Mouse (Mus musculus) large intestine, adult 2 months (tissue): ENCODE data around the gene Eif5a. TPM values are rescaled to one million over a fixed set of nuclear protein-coding genes. Genes with fewer than 3 reads are reported as not detected.
"Not testable (repeated sequence)": the region's sequence is repeated elsewhere in the genome, so short reads cannot be mapped to it uniquely, and the experiment has no call there.

Experiments used
- DNase-seq: peaks from one replicate; pipeline ENCODE4 v3.0.0-alpha.2; 2012; ENCODE audit warnings: low read depth, low spot score
- WGBS: fragments of 180-500 bp; shearing (Covaris S2); methylation state at CpG from one replicate; pipeline ENCODE4 v1.1.7; 2018; 5-methylcytosine and 5-hydroxymethylcytosine counted together
- polyA plus RNA-seq: library from polyadenylated mRNA; depleted of rRNA; stranded (reverse); fragments of >200 nt; gene quantifications from 2 replicates; pipeline ENCODE4 v1.2.3, GENCODE M21; 2012

The Eif5a gene
- polyA plus RNA-seq, 1 experiment, result 694 TPM

DNA sequence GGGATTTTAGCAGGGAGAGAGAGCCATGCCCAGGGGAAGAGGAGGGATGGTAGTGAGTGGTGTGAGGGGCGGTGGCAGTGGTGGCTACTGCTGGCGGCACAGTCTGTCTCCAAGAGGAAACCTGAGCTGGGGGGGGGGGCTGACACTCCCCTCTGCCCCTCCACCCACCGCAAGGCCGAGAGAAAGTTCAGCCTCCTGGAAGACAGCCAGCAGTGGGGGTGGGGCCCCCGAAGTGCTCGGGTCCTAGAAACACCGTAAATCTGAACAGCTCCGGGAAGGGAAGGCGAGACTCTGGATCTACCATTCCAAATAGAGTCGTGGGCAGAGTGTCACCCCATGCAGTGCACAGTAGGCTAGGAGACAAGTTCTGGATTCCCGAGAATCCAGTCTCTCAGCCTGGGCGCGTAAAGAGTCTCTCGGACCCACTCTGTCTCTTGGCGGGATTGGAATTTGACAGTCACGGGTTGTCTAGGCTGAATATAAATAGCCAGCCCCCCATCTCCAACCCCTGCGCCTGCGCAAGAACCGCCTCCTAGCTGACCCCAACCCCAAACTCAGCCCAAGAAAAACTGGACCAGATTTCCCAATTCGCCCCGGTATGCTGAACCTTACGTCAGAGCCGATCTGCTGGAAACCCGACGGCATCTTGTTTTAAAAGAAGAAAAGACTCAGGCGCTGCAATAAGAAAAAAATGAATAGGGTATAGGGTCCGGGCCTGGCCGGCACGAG lies 25.7 kb upstream of the Eif5a start:
- DNase-seq, result no peak

DNA sequence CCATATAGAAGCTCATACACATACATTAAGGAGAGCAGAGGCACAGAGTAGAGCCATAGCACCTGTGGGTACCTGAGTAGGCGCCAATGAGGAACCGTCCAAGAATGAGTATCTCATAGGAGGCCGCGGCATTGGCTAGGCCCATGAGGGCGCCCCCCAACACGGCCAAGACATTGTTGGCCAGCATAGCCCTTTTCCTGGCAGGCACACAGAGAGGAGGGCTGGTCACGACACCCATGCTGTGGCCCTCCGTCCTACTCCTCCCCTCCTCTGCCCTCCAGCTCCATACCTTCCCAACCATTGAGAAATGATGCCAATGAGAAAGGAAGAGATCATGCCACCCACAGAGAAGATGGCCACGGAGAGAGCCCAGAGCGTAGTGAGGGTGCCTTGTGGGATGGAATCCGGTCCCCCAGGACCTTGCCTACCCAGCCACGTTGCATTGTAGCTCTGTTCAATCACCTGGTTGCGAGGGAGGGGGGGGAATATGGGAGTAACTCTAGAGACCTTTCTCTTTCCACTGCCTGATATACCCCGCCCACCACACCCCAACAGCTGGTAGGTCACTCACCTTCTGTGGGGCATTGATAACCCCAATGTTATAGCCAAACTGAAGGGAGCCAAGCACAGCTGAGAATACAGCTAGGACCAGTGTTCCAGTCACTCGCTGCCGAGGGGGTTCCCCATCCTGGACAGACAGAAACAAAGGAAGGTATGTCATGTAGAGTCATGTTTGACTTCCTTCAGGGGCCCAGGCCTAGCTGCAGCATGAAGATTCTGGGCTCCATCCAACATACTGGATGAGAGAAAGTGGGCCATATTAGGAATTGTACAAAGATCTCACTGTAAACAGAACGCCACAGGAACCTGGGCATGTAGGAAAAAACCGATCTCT lies 24.5 kb upstream of the Eif5a start:
- WGBS, result 81% methylated on average over 18 of the region's 18 CpGs
- no peak for DNase-seq

More for the DNA sequence above, 25.7 kb upstream of the Eif5a start:
- 17% methylated on average over 29 of the region's 29 CpGs for WGBS

DNA sequence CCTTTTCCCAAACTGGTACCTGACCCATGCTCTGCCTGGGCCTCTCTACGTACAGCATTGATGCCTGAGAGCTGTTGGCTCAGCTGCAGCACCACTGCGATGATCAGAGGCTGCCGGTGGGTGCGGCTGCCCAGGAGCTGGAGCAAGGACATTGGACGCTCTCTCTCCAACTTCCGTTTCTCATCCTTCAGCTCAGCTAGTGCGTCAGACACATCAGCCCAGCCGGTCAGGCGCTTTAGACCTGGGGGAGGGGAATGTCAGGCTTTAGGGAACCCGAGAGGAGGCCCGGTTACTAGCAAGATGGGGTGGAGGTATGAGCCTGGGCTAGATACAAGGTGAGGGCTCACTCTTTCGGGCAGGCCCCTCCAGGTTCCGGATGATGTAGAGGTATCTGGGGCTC lies 23.5 kb upstream of the Eif5a start:
- 73% methylated on average over 13 of the region's 13 CpGs for WGBS
- DNase-seq, result no peak

DNA sequence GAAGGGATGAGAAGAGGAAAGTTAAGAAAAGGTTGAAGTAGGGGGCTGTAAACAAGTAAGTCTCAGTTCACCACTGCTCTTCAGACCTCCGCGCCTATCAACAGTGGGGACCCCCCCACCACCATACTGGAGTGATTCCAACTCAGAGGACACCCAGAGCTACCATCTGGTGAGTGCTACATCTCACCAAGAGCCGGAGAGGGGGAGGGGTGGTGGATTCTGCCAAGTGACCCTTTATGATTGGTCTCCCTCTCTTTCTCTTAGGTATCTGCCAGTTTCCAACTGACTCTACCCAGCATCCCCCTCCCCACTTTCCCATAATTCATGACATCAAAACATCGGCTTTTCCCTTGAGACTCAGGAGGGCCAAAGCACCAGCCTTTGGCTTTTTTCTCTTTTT lies 19.2 kb upstream of the Eif5a start:
- no peak for DNase-seq

DNA sequence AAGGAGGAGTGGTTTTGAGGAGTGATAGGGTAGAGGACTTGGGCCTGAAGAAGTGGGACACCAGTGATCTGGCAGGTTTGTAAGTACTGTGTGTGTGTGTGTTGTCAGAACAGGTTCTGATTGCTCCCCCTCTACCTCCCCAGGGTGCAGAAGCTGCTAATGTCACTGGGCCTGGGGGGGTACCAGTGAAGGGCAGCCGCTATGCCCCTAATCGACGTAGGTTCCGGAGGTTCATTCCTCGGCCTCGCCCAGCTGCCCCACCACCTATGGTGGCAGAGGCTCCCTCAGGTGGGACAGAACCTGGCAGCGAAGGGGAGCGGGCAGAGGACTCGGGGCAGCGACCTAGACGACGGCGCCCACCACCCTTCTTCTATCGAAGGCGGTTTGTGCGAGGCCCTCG lies 18.0 kb upstream of the Eif5a start:
- 94% methylated on average over 17 of the region's 17 CpGs for WGBS
- no peak for DNase-seq

More for the DNA sequence above, 19.2 kb upstream of the Eif5a start:
- WGBS, result 91% methylated on average over 4 of the region's 4 CpGs

DNA sequence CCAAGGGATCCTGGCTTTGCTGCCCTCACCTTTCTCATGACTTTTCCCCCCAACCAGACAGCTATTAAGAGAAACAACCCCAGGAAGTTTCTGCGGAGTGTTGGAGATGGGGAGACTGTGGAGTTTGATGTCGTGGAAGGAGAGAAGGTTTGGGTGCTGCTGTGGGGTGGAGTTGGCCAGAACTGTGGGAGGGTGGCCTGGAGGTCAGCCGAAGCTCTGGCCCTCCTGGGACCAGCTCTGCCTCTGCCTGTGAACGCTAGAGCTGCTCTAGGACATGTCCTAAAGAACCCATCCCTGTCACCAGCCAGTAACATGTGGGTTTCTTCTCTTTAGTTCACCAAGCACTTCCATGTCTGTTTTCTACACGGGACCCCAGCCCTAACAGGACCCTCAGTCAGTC lies 17.4 kb upstream of the Eif5a start:
- no peak for DNase-seq
- 67% methylated on average over 5 of the region's 5 CpGs for WGBS

DNA sequence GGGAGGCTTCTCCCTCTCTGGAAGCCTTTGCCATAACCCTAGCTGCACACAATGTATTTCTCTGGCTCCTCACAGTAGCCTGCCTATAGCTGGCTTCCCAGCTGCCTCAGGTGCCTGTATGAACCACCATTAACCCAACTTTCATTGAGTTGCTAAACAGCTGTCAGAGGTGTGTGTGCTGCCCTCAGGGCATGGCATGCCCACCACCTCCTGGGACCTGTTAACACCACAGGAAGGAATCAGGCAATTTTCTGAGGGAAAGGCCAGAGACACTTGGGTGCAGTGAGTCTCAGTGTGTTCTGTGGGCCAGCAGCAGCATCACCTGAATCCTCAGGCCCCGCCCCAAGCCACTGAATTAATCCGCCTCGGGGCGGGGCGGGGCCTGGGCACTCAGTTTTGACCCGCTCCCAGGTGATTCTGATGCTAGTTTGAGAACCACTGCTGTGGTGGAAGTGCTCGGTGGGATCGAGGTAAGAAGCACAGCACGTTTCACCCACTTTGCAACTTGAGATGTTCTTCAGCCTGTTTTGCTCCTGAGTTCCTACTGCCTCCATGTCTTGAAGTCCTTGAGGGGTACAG lies 16.7 kb upstream of the Eif5a start:
- no peak for DNase-seq
- 43% methylated on average over 9 of the region's 9 CpGs for WGBS

DNA sequence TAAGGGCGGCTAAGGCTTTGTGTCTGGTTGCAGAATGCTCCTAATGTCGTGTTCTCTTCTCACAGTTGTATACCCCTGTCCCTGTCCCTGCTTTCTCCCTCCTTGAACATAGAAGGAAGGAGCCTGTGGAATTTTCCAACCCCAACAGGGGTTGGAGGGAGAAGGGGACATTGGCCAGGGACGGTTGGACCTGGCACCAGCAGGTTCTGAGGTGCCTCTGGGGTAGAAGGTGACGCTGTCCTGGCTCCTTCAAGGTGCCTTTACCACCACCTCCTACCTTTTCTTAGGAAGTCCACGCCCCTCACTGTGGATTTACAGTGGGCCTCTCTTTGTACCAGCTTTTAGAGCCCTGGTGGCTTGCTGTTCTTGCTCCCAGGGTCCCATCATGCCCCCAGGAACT lies 16.1 kb upstream of the Eif5a start:
- WGBS, result 59% methylated on average over 5 of the region's 5 CpGs
- DNase-seq, result no peak

DNA sequence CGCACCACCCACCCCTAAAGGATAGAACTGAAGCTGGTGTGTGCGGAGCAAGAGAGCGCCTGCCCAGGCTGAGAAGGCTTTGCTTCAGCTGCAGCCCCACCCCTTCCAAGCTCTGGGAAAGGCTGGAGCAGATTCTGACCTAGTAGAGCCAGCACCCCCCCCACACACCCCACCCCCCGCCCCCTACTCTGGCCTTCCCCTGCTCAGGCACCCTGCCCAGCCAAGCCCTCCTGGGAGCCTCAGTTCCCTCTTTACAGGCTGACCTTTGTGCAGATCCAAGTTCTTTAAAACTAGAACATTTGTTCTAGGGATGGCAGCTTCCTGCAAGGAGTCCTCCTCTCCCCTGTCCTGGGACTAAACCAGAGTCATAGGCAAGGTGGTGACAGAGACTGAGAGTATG lies 15.6 kb upstream of the Eif5a start:
- DNase-seq, result no peak
- 19% methylated on average over 4 of the region's 4 CpGs for WGBS

DNA sequence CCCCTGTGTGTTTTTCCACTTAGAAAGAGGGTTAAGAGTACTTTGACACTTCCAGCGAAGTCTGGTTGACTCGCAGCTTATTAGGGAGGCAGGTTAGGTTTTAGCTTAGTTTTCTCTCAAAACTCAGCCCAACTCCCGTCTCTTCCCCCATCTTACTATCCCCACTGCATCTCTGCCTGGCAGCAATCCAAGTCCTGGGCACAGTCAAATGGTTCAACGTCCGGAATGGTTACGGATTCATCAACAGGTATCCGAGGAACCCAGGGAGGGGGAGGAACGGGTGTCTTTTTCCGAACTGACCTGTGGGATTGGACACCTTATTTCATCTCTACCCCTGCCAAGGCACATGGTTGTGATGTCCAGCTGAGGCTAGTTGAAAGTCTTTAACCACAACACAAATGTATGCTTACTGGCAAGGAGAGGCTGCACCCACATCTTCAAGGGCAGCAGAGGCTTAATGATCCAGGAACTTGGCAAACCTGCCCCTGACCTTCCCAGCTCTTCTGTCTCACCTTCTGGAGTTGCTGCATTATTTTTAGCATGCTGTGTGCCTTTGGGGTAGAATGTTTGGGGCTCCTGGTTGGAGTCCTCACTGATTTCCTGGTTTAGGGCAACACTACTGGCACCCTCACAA lies 15.1 kb upstream of the Eif5a start:
- WGBS, result 12% methylated on average over 9 of the region's 9 CpGs
- no peak for DNase-seq

DNA sequence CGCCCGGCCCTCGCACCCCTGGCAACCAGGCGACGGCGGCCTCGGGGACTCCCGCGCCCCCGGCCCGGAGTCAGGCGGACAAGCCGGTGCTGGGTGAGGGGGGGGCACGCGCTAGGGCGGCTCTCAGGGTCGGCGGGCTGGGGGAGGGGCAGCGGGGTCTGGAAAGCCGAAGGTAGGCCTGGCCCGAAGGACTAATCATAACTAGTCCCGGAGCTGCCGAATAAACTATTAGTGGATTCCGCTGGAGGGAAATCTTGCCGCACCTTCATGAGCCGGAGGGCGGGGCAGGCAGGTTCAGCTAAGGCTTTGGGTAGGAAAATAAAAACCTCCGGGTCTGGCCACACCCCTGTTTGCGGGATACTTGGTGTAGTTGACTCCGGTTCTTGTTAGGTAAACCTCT lies 14.4 kb upstream of the Eif5a start:
- DNase-seq, result no peak
- under 1% methylated on average over 30 of the region's 30 CpGs for whole genome bisulfite sequencing

DNA sequence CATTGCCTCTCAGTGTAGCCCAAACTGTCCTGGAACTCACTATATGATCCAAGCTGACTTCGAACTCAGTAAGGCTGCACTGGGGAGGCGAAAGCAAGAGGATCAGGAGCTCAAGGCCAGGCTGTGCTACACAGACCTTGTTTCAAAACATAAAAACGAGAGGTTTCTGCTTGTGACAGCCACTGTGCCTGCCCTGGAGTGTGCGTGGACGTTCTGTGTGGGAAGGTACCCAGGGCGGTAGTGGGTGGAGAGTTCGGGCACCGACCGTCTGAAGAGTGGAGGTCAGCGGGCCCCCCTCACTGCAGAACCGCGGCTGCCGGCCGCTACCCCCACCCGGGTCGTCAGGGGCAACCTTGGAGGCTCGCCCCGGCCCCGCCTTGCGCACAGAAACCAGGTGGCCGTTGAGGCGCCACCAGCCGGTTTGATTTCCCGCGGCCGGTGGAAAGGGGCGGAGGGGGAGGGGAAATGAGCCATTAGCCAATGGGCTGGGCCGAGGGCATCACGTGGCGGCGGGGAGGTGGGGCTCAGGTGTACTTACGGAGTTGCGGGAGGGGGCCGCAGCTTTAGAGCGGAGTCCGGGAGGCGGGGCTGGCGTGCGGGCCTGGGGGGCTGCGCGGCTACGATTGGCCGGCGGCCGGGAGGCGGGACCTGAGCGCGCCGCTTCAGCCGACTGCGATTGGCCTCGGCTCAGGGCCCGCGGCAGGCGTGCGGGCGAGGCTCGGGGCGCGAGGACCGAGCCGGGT lies 13.6 kb upstream of the Eif5a start, which contains the start of gene Ybx2:
Gene Ybx2, plus strand, starts transcription at position 660 of the 743 bp plus-strand sequence.
- 2% methylated on average over 60 of the region's 62 CpGs for WGBS

DNA sequence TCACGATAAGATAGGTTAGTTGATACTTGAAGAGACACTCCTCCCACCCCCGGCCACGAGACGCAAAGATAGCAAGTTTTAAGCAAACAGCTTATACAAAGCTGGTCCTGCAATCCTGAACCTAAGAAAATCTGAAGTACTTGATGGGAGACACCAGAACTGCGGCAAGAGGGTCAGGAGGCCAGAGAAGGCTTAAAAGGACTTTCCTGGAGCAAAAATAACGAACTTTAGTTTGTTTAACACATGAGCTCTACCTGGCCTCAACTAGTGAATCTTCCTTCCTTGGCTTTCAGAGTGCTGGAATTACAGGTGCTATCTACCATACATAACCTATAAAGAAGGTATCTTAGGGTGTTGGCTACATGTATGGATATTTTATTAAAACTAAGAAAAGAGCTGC lies 12.9 kb upstream of the Eif5a start:
- 13% methylated on average over 6 of the region's 6 CpGs for WGBS
- no peak for DNase-seq

More for the DNA sequence above, 13.6 kb upstream of the Eif5a start, which contains the start of gene Ybx2:
- DNase-seq, result no peak

DNA sequence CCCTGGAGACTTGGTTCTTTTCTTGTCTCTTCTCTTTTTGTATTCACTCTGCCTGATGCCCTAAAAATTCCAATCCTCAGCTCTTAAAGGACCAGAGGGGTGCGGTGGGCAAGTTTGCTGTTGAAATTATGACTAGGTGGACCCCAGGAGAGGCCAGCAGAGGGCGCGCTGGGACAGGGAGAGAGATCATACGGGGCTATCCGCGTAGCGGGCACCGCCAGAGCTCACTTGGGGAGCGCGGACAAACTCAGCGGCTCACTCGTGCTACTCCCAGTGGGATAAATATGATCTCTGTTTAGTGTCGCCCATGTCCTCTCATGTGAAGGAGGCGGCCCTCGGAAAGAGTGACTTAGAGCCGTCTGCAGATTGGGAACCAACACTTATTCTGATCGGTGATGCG lies 12.4 kb upstream of the Eif5a start:
- no peak for DNase-seq
- WGBS, result 2% methylated on average over 18 of the region's 18 CpGs

DNA sequence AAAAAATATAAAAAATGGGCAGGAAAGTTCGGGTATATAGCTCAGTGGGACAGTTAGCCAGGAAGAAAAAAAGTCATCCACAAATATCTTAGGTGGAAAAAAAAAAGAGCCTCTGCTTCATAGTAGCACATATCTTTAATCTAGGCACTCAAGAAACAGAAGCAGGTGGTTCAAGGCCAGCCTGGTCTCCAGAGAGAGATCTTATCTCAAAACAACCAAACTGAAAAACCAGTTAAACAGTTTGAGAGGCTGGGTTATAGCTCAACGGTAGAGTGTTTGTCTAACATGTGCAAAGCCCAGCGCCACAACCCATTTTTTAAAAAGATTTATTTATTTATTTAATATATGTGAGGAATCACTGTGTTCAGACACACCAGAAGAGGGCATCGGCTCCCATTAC lies 11.3 kb upstream of the Eif5a start:
- 48% methylated on average over 4 of the region's 4 CpGs for WGBS
- DNase-seq, result no peak

DNA sequence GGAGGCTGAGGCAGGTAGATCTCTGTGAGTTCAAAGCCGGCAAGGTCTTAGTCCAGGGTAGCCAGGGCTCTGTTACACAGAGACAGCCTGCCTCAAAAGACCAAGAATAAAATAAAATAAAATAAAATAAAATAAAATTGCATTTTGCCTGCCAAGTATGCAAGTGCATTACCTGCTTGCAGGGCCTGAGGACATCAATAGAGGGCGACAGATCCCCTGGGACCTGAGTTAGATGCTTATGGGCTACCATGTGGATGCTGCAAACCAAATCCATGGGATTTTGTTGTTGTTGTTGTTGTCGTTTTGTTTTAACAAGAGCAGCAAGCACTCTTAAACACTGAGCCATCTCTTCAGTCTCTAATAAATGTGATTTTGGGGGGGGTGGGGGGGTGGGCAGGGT lies 10.5 kb upstream of the Eif5a start:
- no peak for DNase-seq
- 46% methylated on average over 3 of the region's 3 CpGs for WGBS

DNA sequence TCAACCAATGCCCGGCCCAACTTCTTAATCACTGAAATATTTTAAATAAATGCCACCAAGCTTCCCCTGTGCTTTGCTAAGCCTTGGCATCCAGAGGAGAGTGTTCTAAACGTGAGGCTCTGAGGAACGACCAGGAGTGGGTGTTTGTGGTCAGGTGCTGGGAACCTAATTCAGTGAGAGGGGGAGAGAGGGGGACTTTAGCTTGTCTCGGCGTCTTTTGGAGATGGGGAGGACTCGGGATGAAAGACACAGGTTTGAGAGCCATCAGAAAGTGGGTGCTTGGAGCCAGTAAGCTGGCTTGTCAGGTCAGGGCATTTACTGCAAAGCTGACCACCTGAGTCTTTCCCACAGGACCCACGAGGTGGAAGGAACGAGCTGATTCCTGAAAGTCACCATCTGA lies 10.0 kb upstream of the Eif5a start:
- 68% methylated on average over 8 of the region's 8 CpGs for WGBS
- DNase-seq, result no peak

DNA sequence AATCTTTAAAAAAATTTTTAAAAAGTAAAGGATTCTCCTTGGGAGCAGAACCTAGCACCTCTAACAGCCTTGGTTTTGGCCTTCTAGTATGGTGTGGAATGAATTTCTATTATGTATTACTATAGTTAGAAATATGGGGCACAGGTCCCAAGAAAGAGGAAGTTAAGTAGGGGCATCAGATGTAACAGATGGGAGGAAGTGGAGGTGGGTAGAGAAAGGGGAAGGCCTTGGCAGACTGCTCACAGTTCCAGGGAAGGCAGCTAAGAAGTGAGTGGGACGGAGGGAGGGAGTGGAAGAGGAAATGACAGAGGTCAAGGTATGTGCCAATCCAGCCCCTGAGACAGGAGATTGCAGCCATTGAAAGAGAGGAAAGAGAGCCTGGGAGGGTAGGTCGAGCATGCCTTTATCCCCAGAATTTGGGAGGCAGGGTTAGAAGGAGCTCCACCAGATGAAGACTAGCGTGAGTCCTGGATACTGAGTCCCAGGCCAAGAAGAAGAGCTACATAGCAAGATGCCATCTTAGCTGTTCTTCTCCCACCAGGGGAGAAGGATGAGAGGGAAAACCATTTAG lies 9.3 kb upstream of the Eif5a start:
- DNase-seq, result no peak
- 64% methylated on average over 3 of the region's 3 CpGs for WGBS

DNA sequence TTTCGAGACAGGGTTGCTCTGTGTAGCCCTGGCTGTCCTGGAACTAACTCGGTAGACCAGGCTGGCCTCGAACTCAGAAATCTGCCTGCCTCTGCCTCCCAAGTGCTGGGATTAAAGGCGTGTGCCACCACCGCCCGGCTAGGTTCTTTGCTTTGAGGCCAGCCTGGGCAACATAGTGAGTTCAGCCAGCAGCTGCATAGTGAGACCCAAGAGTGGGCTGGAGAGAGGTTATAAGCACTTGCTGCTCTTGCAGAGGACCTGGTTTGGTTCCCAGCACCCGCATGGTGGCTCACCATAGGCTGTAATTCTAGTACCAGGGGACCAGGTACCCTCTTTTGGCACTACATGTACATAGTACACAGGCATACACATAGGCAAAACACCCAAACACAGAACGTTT lies 8.4 kb upstream of the Eif5a start:
- DNase-seq, result not testable (repeated sequence)
- WGBS, result 90% methylated on average over 8 of the region's 8 CpGs
